Mouse (Mus musculus) neural tube, embryonic 13.5 days (tissue): ENCODE measurements around the gene Rps19bp1. TPM values are rescaled to one million over a fixed set of nuclear protein-coding genes. Genes with fewer than 3 reads are reported as not detected.

Experiments used
- polyA plus RNA-seq: library from polyadenylated mRNA; unstranded; fragments of >200 nt; fragmentation: Nextera tagmentation; extraction: Ambion mirVana; gene quantifications from 2 replicates; pipeline ENCODE4 v1.2.1, GENCODE M21; 2015

Rps19bp1 gene
- polyA plus RNA-seq, 1 experiment from 2014 or later: 74.2 TPM

Other genes starting within 250 kb of the Rps19bp1 start
- gene Pdgfb, start 249.3 kb downstream of the Rps19bp1 start, polyA plus RNA-seq: 3.3 TPM in 2 replicates
- 27.2 and 36.0 TPM in 2 replicates for gene Syngr1, start 173.0 kb downstream of the Rps19bp1 start, polyA plus RNA-seq
- 597 and 620 TPM in 2 replicates for gene Rpl3, start 172.4 kb downstream of the Rps19bp1 start, polyA plus RNA-seq
- gene Tab1, start 131.2 kb downstream of the Rps19bp1 start, polyA plus RNA-seq: 35.9 and 38.9 TPM in 2 replicates
- 13.3 and 14.6 TPM in 2 replicates for gene Mgat3, start 90.6 kb downstream of the Rps19bp1 start, polyA plus RNA-seq
- 37.8 and 39.1 TPM in 2 replicates for gene Mief1, start 30.3 kb downstream of the Rps19bp1 start, polyA plus RNA-seq
- 3.7 TPM in 1 of 2 replicates, not detected in the other for gene AC140267.1, start 28.5 kb downstream of the Rps19bp1 start, polyA plus RNA-seq
- gene Atf4, start 9.1 kb downstream of the Rps19bp1 start, polyA plus RNA-seq: 114 TPM in 2 replicates
- gene Cacna1i, start 22.9 kb upstream of the Rps19bp1 start, polyA plus RNA-seq: 0.23 and 0.24 TPM in 2 replicates